Mouse (Mus musculus) brain, embryonic 14.5 days (tissue): ENCODE measurements around the gene Klhdc4.

Experiments used
- CTCF ChIP-seq: fragments of 200-500 bp; IDR thresholded peaks from 2 replicates; pipeline ENCODE4 v1.5.1; 2012; ENCODE audit warnings: inconsistent platforms, mild to moderate bottlenecking, moderate library complexity, borderline replicate concordance; ENCODE audit not compliant: insufficient read depth, insufficient read length; ENCODE audit errors: extremely low read depth
- POLR2A ChIP-seq: fragments of 200-500 bp; IDR thresholded peaks from 2 replicates; pipeline ENCODE4 v1.6.1; 2012; ENCODE audit warnings: mild to moderate bottlenecking, inconsistent platforms, borderline replicate concordance; ENCODE audit not compliant: poor library complexity, insufficient read depth, insufficient read length, severe bottlenecking; ENCODE audit errors: extremely low read depth

DNA sequence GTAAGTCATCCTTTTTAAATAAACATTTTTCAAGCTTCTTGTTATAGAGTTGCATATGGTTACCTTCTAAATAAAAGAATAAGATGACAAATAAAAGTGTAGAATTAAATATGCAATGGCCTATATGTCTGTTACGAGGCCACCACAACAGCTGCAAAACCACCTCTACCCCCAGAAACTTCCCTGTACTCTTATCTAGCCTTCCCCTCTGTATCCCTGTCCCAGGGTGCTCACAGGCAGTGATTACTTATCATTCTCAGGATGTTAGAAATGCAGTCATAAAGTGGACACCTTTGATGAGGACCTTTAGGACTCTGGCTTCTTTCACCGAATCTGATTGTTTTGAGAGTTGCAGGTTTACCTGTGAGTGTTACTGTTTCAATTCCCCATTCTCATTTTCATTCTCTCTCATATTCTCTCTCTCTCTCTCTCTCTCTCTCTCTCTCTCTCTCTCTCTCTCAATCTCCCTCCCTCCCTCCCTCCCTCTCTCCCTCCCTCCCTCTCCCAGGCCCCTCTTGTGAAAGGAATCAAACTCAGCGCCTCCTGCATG, 13.9 kb upstream of the Klhdc4 start:
- TF ChIP-seq CTCF (no peak), POLR2A (no peak)
